Mouse (Mus musculus) spleen, adult 18-20 months (tissue): ENCODE measurements around the gene Evi5l.

ENCODE experiments used
- DNase-seq, 2 experiments: peaks; one replicate each; pipeline ENCODE4 v3.0.0; 2022; ENCODE audit warnings: mixed read lengths in 2 of 2

Evi5l gene

GRCm38 (mm10) chr8:4205246-4206123, 39.1 kb downstream of the Evi5l start:
- DNase-seq = no peak

- DNase-seq = no peak
These were observed 40.0 kb downstream of the Evi5l start for GRCm38 (mm10) chr8:4206182-4207015.

- no peak for DNase-seq
These were observed 40.6 kb downstream of the Evi5l start for GRCm38 (mm10) chr8:4207016-4207350.

- no peak for DNase-seq
These were observed 44.7 kb downstream of the Evi5l start for GRCm38 (mm10) chr8:4211097-4211496.

- peak in 1 of 2 experiments; percentile 26 for DNase-seq
These were observed 46.4 kb downstream of the Evi5l start for GRCm38 (mm10) chr8:4212809-4213209.

GRCm38 (mm10) chr8:4213210-4214005, 47.0 kb downstream of the Evi5l start:
- peak; percentile 42 to 49 for DNase-seq

GRCm38 (mm10) chr8:4214006-4214980, 47.9 kb downstream of the Evi5l start:
- DNase-seq = peak; percentile 48 to 64

GRCm38 (mm10) chr8:4216296-4216695, 49.9 kb downstream of the Evi5l start:
- no peak for DNase-seq

- no peak for DNase-seq
These were observed 50.6 kb downstream of the Evi5l start, which contains the start of gene Prr36 for GRCm38 (mm10) chr8:4216791-4217621. Gene Prr36 (minus strand): TSS chr8:4217459.

DNA sequence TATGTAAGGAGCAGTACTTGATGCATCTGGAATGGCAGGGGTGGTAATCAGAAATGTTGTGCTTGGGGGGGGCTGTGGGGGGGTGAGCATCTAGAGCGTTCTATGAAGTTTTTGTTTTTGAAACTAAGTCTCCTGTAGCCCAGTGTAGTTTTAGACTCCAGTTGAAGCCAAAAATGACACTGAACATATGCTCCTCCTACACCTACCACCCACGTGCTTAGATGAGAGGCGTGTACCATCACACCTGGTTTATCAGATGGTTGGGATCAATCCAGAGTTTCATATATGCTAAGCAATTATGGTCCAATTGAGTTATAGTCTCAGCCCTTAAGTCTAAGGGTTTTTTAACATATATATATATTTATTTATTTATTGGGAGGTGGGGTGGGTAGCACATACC, 53.2 kb downstream of the Evi5l start:
- no peak for DNase-seq

GRCm38 (mm10) chr8:4222059-4222458, 55.7 kb downstream of the Evi5l start:
- no peak for DNase-seq

DNA sequence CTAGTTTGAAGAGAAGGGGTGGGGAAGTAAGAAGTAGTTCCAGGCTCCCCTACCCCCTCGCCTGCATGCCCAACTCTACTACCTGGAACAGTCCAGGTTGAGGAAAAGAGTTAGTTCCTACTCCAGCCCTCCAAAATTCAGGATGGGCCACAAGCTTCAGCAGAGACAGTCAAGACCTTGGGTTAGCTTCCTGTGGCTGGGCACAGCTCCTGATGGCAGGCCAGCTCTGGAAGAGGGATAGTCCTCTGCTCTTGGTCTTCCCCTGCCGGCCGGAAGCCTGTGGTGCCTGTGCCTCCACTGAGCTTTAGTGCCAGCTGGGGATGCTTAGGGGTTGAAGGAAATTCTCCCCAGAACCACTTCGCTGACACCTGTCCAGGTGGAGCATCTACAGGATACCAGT, 60.0 kb downstream of the Evi5l start:
- DNase-seq = no peak

GRCm38 (mm10) chr8:4226739-4227347, 60.5 kb downstream of the Evi5l start, which contains the start of gene Lrrc8e:
Gene Lrrc8e (plus strand): TSS chr8:4226827.
- DNase-seq = no peak

DNA sequence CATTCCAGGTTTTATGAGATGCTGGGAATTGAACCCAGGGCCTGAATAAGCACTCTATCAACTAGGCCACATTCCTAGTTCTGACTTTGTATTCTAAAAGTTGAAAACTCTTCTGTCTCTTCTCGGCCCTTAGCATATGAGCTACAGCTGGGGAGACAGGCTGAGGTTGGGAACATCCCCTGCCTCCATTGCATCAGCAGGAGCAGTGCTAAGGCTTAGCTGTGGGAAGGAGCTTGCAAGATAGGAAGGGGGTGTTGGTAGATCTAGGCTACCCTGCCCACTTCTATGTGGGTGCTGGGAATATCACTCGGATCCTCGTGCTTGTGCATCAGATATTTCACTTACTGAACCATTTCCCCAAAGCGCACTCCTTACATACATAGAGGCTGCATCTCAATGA, 61.6 kb downstream of the Evi5l start:
- DNase-seq = no peak

GRCm38 (mm10) chr8:4229784-4230183, 63.4 kb downstream of the Evi5l start:
- DNase-seq = no peak

DNA sequence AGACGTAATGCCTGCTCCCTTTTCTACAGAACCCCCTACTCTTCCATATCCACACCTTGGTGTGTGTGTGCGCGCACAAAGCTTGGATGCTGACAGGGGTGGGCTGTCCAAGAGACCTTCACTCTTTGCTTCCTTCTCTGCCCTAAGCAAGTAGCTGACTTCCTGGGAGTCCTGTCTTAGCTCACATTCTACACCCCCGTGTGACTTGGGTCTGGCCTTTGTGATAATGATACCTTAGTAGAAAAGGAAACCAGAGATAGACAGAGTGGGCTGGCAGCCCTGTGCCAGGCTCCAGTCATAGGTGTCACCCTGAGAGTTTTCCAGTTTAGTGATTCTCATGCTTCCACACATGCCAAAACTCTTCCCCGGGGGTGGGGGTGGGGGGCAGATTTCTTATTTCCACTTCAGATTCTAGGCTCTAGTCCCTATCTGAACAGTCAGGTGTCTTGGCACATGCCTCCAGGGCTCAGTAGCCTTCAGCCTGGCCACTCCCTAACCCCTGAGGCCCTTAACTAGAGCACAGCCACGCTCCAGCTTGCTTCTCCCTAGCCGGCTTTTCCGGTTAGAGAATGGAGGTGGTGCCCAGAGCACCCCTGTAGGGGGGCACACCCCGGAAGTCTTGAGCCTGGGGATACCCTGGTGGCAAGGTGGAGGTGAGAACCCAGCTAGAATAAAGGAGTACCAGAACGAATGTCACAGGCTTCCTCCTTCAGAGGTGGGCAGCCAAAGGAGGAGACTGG, 64.4 kb downstream of the Evi5l start:
- no peak for DNase-seq

GRCm38 (mm10) chr8:4237814-4238433, 71.6 kb downstream of the Evi5l start:
- DNase-seq = no peak

DNA sequence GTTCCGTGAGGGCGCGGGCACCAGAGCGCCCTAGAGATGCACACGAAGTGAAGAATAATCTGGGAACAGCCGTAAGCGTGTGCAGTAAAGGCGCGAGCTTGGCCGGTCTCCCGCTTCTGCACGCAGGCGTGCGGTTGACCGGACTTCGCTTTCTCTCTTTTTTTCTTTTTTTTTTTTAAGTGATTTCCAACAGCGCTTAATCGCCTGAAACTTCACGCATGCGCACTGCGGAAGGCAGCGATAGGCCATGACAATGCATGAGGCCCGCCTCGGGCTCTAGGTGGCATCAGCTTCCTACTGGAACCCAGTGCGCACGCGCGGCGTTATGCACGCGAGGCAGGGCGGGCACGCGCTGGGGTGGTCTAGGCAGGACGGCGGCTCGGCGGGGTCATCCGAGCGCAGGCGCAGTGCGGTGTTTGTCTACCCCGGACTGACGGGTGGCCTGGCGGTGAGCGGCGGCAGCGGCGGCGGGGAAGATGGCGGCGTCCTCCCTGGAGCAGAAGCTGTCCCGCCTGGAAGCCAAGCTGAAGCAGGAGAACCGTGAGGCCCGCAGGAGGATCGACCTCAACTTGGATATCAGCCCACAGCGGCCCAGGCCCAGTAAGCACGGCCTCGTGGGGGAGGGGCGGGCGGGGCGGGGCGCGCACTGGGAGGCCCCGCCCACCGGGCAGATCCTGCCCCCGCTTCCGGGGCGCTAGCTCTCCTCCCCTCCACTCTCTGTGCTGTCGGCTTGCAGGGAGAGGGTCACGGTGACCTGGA, 72.2 kb downstream of the Evi5l start, which contains the start of the genes Map2k7 and Gm49320:
Gene Map2k7, plus strand, starts transcription at position 307 of the 759 bp plus-strand sequence.
Gene Gm49320, plus strand, starts transcription at position 432 of the 759 bp plus-strand sequence.
- peak; percentile 98 to 99 for DNase-seq
